Mouse (Mus musculus): ENCODE measurements around the gene Ifrd2. TPM values are rescaled to one million over a fixed set of nuclear protein-coding genes. Genes with fewer than 3 reads are reported as not detected.

The Ifrd2 gene
- polyA plus RNA-seq, 1 experiment from 2014 or later = 40.0 TPM

- Histone ChIP-seq H3K36me3 (no peaks in the 10 kb centered on the region), H3K27me3 (no peaks in the 10 kb centered on the region), H3K4me3 (no peak overlapping the region), H3K4me1 (peaks cover 19% of the 10 kb centered on the region), H3K27ac (peak overlapping the region; percentile 35; the same call in 1 of the 2 replicates), H3K9ac (no peak overlapping the region), H3K9me3 (no peaks in the 10 kb centered on the region), H3K4me2 (no peak overlapping the region)
- WGBS = 28% methylated on average over 8 of the region's 8 CpGs
- ATAC-seq (ENCODE audit: borderline replicate concordance, extremely low read depth, low FRiP score, low TSS enrichment) = no peak
These were observed 52.9 kb downstream of the Ifrd2 start for GRCm38 (mm10) chr9:107640257-107640772.

GRCm38 (mm10) chr9:107641666-107642065 is 54.2 kb downstream of the Ifrd2 start:
- Histone ChIP-seq H3K27me3 (no peaks in the 10 kb centered on the region), H3K36me3 (no peaks in the 10 kb centered on the region), H3K4me2 (no peak overlapping the region), H3K4me1 (peaks cover 16% of the 10 kb centered on the region), H3K4me3 (no peak overlapping the region), H3K9ac (no peak overlapping the region), H3K9me3 (no peaks in the 10 kb centered on the region), H3K27ac (no peak overlapping the region)
- 63% methylated on average over 8 of the region's 8 CpGs for WGBS
- no peak for ATAC-seq (ENCODE audit: borderline replicate concordance, extremely low read depth, low FRiP score, low TSS enrichment)

Other genes starting within 250 kb of the Ifrd2 start
- gene Hemk1, start 249.3 kb upstream of the Ifrd2 start, polyA plus RNA-seq (2015; fragmentation: Nextera tagmentation; extraction: Ambion mirVana) = 9.7 and 11.4 TPM in 2 replicates
- gene 6430571L13Rik, start 247.0 kb upstream of the Ifrd2 start, polyA plus RNA-seq (2015; fragmentation: Nextera tagmentation; extraction: Ambion mirVana) = 0.47 and 0.79 TPM in 2 replicates
- 0.30 and 0.42 TPM in 2 replicates for gene Cacna2d2, start 188.0 kb upstream of the Ifrd2 start, polyA plus RNA-seq (2015; fragmentation: Nextera tagmentation; extraction: Ambion mirVana)
- 39.7 and 42.7 TPM in 2 replicates for gene Tmem115, start 53.7 kb upstream of the Ifrd2 start, polyA plus RNA-seq (2015; fragmentation: Nextera tagmentation; extraction: Ambion mirVana)
- gene Cyb561d2, start 45.4 kb upstream of the Ifrd2 start, polyA plus RNA-seq (2015; fragmentation: Nextera tagmentation; extraction: Ambion mirVana) = 26.0 and 28.4 TPM in 2 replicates
- gene Nprl2, start 45.4 kb upstream of the Ifrd2 start, polyA plus RNA-seq (2015; fragmentation: Nextera tagmentation; extraction: Ambion mirVana) = 39.2 and 42.2 TPM in 2 replicates
- 6.8 TPM in 2 replicates for gene Zmynd10, start 40.3 kb upstream of the Ifrd2 start, polyA plus RNA-seq (2015; fragmentation: Nextera tagmentation; extraction: Ambion mirVana)
- gene Rassf1, start 36.1 kb upstream of the Ifrd2 start, polyA plus RNA-seq (2015; fragmentation: Nextera tagmentation; extraction: Ambion mirVana) = 57.7 and 64.1 TPM in 2 replicates
- 37.7 and 39.7 TPM in 2 replicates for gene Tusc2, start 24.4 kb upstream of the Ifrd2 start, polyA plus RNA-seq (2015; fragmentation: Nextera tagmentation; extraction: Ambion mirVana)
- 105 and 109 TPM in 2 replicates for gene Hyal2, start 19.7 kb upstream of the Ifrd2 start, polyA plus RNA-seq (2015; fragmentation: Nextera tagmentation; extraction: Ambion mirVana)
- 8.4 and 9.6 TPM in 2 replicates for gene Hyal1, start 10.7 kb upstream of the Ifrd2 start, polyA plus RNA-seq (2015; fragmentation: Nextera tagmentation; extraction: Ambion mirVana)
- gene Naa80, start 8.8 kb upstream of the Ifrd2 start, polyA plus RNA-seq (2015; fragmentation: Nextera tagmentation; extraction: Ambion mirVana) = 18.2 and 18.6 TPM in 2 replicates
- gene Hyal3, start 6.8 kb upstream of the Ifrd2 start, polyA plus RNA-seq (2015; fragmentation: Nextera tagmentation; extraction: Ambion mirVana) = 0.99 and 1.4 TPM in 2 replicates
- 8.2 and 9.1 TPM in 2 replicates for gene Sema3b, start 21.6 kb downstream of the Ifrd2 start, polyA plus RNA-seq (2015; fragmentation: Nextera tagmentation; extraction: Ambion mirVana)
- 469 and 478 TPM in 2 replicates for gene Gnai2, start 47.7 kb downstream of the Ifrd2 start, polyA plus RNA-seq (2015; fragmentation: Nextera tagmentation; extraction: Ambion mirVana)
- 3.9 and 4.1 TPM in 2 replicates for gene Slc38a3, start 81.9 kb downstream of the Ifrd2 start, polyA plus RNA-seq (2015; fragmentation: Nextera tagmentation; extraction: Ambion mirVana)
- gene Gnat1, start 92.1 kb downstream of the Ifrd2 start, polyA plus RNA-seq (2015; fragmentation: Nextera tagmentation; extraction: Ambion mirVana) = 0.54 and 0.93 TPM in 2 replicates
- gene Sema3f, start 122.8 kb downstream of the Ifrd2 start, polyA plus RNA-seq (2015; fragmentation: Nextera tagmentation; extraction: Ambion mirVana) = 12.3 and 13.7 TPM in 2 replicates
- 188 and 202 TPM in 2 replicates for gene Rbm5, start 183.4 kb downstream of the Ifrd2 start, polyA plus RNA-seq (2015; fragmentation: Nextera tagmentation; extraction: Ambion mirVana)